Mouse (Mus musculus) cerebellum, postnatal 10 days (tissue): Measurements from ENCODE around the gene 1600015I10Rik.

Source experiments
- DNase-seq, 2 experiments: peaks; one replicate each; pipeline ENCODE4 v3.0.0; 2021; ENCODE audit warnings: mixed read lengths in 2 of 2

Gene 1600015I10Rik

DNA sequence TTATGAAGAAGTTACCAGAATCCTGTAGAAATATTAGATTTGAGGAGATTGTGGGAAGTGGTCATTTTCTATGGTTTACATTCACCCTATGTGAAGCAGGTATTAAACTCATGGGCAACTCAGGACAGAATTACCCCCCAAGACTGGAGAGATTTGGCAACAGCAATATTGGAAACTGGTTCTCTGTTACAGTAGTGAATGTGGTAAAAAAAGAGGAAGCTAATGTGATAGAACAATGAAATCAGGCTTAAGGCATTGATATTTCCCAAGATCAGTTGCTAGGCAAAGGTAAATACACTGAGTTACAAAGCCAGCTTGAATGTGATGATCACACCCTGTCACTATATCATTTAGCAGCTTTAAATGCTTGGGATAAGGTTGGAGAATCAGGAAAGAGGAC is 38.2 kb downstream of the 1600015I10Rik start:
- DNase-seq, result no peak

DNA sequence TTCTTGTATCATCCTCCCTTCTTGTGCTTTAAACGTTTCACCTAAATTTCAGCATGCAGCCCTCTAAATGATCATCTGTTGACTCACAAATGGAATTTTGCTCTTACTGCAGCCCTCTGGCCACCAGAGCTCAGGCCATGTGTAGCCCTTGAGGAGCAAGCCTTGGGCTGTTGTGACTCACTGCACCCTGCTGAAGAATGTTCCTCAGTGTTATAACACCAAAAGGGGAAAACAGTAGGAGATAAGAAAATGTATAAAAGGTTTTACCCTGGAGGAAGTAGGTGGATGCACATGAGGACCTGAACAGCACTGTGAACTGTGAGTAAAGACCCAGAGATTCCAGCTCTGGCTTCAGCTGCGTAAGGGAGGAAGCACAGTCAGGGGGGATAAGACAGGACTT is 45.0 kb downstream of the 1600015I10Rik start, which contains the start of gene Doxl2:
Doxl2 (plus strand) TSS at position 301 of the 400 bp plus-strand sequence.
- DNase-seq, result no peak

DNA sequence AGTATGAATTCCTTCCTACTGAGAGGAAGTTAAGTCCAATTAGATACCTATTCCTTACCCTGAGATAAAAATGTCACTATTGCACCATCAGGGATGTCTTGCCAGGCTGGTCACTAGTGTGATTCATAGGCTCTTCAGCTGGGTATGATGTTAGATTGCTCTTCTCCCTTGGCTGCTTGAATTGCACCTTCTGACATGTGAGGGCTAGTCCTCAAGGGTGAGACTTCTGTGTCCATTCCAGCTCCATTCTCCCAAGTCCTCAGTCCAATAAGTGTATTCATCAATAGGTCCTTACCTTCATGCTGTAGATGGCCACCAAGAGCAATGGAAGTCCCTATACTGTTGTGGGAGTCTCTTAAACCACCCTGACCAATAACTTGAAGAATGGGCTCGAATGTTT is 49.9 kb downstream of the 1600015I10Rik start:
- no peak for DNase-seq

DNA sequence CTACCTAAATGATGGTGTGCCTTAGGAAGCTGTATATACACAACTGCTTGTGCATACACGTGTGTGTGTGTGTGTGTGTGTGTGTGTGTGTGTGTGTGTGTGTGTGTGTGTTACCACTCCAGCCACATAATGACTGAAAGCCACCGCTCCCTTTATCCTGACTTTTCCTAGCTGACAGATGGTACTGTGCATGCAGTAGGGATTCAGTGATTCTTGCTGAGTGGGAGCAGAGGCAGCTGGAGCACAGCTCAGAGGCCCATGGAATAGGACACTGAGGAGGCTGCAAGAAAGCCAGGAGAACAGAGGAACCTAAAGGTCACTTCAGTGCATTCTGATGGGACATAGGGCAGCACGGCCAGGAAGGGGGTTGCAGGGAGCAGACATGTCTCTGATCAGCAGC is 52.6 kb downstream of the 1600015I10Rik start:
- DNase-seq, result no peak
